Mouse (Mus musculus) inflammation-experienced regulatory T-cells, adult 6 months (primary cell): Measurements from ENCODE around the gene Kansl1. TPM values are rescaled to one million over a fixed set of nuclear protein-coding genes. Genes with fewer than 3 reads are reported as not detected.

Source experiments
- ATAC-seq: one replicate; pipeline ENCODE4 v1.8.0; 2017
- polyA plus RNA-seq, 3 experiments: library from polyadenylated mRNA; unstranded; fragments of 100-300 nt; shearing (Covaris generic); gene quantifications; one replicate each; pipeline ENCODE4 v1.2.1; 2017

Kansl1 gene
- polyA plus RNA-seq, 3 experiments from 2014 or later: 41.7 to 50.0 (median 44.5) TPM

GRCm38 (mm10) chr11:104306483-104306882 is 162.2 kb downstream of the Kansl1 start:
- no peak for ATAC-seq

GRCm38 (mm10) chr11:104305711-104306110 is 162.9 kb downstream of the Kansl1 start:
- ATAC-seq: no peak

GRCm38 (mm10) chr11:104303088-104303960 is 165.3 kb downstream of the Kansl1 start:
- no peak for ATAC-seq

- ATAC-seq: no peak
Observed at GRCm38 (mm10) chr11:104302628-104303027, 166.0 kb downstream of the Kansl1 start.

GRCm38 (mm10) chr11:104297671-104298070 is 171.0 kb downstream of the Kansl1 start:
- ATAC-seq: no peak

- no peak for ATAC-seq
Observed at GRCm38 (mm10) chr11:104295656-104296055, 173.0 kb downstream of the Kansl1 start.

- no peak for ATAC-seq
Observed at GRCm38 (mm10) chr11:104295145-104295544, 173.5 kb downstream of the Kansl1 start.

- ATAC-seq: no peak
Observed at GRCm38 (mm10) chr11:104293241-104293640, 175.4 kb downstream of the Kansl1 start.

- no peak for ATAC-seq
Observed at GRCm38 (mm10) chr11:104292443-104293220, 176.0 kb downstream of the Kansl1 start.

GRCm38 (mm10) chr11:104289199-104290031 is 179.2 kb downstream of the Kansl1 start:
- ATAC-seq: no peak

- no peak for ATAC-seq
Observed at GRCm38 (mm10) chr11:104288835-104289198, 179.8 kb downstream of the Kansl1 start.

GRCm38 (mm10) chr11:104287113-104287512 is 181.5 kb downstream of the Kansl1 start:
- no peak for ATAC-seq

Other genes starting within 250 kb of the Kansl1 start
- gene Mapt, start 237.5 kb downstream of the Kansl1 start, polyA plus RNA-seq: under 1 TPM in 1 of 3 experiments, not detected in 2; 0.41 TPM
- 10 to 100 TPM; 17.1 to 26.3 (median 17.5) TPM for gene Cdc27, start 81.8 kb upstream of the Kansl1 start, polyA plus RNA-seq
- 10 to 100 TPM in 1 of 3 experiments, 1 to 10 TPM in 2; 5.9 to 17.7 (median 6.4) TPM for gene Myl4, start 81.8 kb upstream of the Kansl1 start, polyA plus RNA-seq
- 10 to 100 TPM in 2 of 3 experiments, 1 to 10 TPM in 1; 6.4 to 17.5 (median 11.8) TPM for gene Itgb3, start 139.1 kb upstream of the Kansl1 start, polyA plus RNA-seq
- gene Gm11639, start 216.8 kb upstream of the Kansl1 start, polyA plus RNA-seq: under 1 TPM in 2 of 3 experiments, not detected in 1; 0.03 to 0.09 TPM